Mouse (Mus musculus): ENCODE measurements around the gene Zcchc14. TPM values are rescaled to one million over a fixed set of nuclear protein-coding genes. Genes with fewer than 3 reads are reported as not detected.
A peak's percentile ranks its signal among the peaks of the same experiment; 100 is the strongest.

The Zcchc14 gene
- polyA plus RNA-seq, 1 experiment = 34.3 TPM

DNA sequence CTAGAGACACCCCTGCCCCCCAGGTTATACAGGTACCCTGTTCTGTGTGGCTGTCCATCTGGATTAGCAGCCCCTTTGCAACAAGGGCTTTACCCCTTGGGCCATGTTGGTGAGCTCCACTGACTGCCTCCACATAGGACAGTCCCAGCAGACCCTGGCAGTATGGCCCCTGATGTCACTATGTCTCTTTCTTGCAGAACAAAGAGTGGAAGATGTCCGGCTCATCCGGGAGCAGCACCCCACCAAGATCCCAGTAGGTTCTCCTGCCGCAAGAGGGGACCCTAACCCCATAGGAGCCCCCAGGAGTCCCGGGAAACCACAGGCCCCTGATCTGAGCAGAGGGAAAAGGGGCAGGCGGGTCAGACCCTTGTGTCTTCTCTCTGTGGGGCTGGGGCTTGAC lies 59.4 kb downstream of the Zcchc14 start:
- Histone ChIP-seq H3K4me1 (ENCODE audit: control insufficient read depth, insufficient read depth, low read length) (peaks cover 12% of the 10 kb centered on the region), H3K4me3 (ENCODE audit: insufficient read depth, low read length) (no peak overlapping the region), H3K27ac (ENCODE audit: insufficient read depth, low read length) (no peak overlapping the region)
- TF ChIP-seq CTCF (IDR thresholded peaks at IDR 0.05; ENCODE audit: extremely low read depth, insufficient read depth, low read length) (no peak), POLR2A (IDR thresholded peaks at IDR 0.05; ENCODE audit: extremely low read depth, insufficient read depth, low read length) (no peak)

DNA sequence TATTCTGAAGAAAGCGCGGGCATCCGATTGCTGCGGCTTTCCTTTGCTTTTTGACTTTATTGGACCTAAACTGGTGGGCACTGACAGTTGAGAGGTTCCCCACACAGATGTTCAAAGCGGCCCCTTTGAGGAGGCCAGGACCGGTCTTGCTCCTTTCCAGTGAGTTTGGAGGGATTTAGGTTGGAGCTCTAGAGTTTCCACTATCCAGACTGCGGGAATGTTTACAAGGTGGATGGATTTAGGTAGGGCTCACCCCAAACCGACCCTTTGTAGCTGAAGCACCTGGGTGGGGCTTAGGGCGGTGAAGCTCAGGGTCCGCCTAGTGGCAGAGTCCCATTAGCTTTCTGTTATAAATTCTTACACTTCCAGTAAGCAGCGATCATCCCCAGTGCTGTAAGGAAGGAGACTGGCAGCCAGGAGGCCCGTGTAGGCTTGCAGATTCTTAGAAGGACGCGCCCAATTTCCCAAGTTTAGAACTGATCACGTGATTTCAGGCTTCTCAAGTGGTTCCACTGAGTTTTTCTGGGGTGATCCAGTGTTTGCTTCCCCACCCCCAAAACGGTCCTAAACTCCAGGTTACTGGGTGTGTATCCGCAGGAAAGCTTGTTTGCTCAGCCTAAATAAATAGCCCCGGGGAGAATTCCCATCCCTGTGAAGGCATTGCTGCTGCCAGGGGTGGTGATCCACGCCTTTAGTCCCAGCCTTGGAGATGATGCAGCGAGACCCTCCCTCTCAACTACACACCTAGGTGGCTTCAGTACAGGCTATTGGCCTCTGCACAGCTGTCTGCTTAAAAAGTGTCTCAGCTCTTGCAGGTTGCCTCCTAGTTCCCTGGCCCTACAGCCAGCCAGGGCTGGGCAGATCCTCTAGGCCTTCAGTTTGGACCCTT lies 61.3 kb downstream of the Zcchc14 start:
- no peak for TF ChIP-seq CTCF (IDR thresholded peaks at IDR 0.05; ENCODE audit: extremely low read depth, insufficient read depth, low read length)
- peak overlapping the region; percentile 33 for H3K4me3 ChIP-seq (ENCODE audit: insufficient read depth, low read length)
- H3K4me1 ChIP-seq (ENCODE audit: control insufficient read depth, insufficient read depth, low read length) = peaks cover 12% of the 10 kb centered on the region
- no peak overlapping the region for H3K27ac ChIP-seq (ENCODE audit: insufficient read depth, low read length)

DNA sequence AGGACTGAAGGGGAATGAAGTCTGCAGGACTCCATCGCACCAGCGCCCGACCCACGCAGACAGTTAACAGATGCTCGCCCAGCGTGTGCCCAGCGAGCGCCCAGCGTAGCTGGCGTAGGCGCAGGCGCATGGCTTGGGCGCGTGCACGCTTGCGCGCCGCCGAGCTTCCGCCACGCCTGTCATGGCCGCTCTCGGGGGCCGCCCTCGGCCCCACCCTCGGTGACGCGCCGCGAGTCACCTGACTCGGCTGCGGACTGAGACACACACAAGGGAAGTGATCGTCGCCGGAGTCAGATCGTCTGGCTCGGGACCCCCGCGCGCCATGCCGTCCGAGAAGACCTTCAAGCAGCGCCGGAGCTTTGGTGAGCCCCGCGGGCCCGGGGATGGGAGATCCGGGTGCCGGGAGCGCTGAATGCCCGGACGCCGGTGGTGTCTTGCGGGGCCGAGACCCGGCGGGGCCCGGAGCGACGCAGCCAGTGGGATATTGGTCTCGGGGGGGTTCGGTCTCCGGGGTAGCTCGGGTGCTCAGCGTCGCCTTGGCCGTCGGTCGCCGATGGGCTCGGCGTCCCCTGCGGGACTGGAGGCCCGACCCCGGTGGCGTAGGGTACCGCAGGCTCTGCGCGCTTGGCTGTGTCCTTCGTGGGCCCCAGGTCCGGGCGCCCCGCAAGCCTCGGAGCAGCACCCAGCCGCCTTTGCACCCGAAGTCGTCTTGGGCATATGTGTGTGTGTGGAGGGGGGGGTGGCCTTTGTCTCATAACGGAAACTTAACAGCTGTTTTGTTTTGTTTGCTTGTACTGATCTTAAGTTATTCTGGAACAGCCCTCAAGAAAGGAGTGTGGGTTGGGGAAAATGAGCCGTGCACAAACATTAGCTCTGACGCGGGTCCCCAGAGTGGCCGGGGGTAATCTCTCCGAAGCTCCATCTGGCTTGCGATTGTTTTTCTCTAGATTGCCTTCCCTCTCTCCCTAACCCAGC lies 62.2 kb downstream of the Zcchc14 start, which contains the start of gene Map1lc3b:
TSS of gene Map1lc3b (plus strand) at position 159 of the 975 bp plus-strand sequence.
- H3K27ac ChIP-seq (ENCODE audit: insufficient read depth, low read length) = peak within 1 kb of the TSS; percentile 32
- peaks cover 12% of the 10 kb centered on the region for H3K4me1 ChIP-seq (ENCODE audit: control insufficient read depth, insufficient read depth, low read length)
- H3K4me3 ChIP-seq (ENCODE audit: insufficient read depth, low read length) = peak within 1 kb of the TSS; percentile 33
- no peak for TF ChIP-seq CTCF (IDR thresholded peaks at IDR 0.05; ENCODE audit: extremely low read depth, insufficient read depth, low read length)
- peak; percentile 60 for TF ChIP-seq POLR2A (IDR thresholded peaks at IDR 0.05; ENCODE audit: extremely low read depth, insufficient read depth, low read length)

DNA sequence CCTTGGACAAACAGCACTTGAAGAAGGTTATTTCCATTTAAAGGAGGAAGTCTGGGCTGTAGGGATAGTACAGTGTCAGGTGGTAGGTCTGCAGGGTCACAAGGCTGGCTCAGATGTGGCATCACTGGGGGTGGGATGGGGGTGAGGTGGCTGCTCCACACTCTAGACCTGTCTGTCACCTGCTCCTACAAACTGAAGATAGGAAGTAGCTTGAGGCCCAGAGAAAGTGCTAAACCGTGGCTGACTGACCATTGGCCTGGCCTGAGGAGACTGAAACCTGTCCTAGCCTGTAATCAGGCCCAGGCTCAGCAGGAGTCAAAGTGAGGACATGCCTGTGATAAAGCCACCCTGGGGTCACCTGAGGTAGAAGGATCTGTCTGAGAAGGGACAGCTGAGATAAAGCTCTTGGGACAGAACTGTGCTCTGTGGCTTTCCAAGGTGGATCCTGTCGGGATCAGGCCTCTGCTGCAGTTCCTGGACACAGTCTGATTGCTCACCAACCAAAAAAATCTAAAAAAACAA lies 63.4 kb downstream of the Zcchc14 start:
- Histone ChIP-seq H3K4me1 (ENCODE audit: control insufficient read depth, insufficient read depth, low read length) (peaks cover 12% of the 10 kb centered on the region), H3K4me3 (ENCODE audit: insufficient read depth, low read length) (no peak overlapping the region), H3K27ac (ENCODE audit: insufficient read depth, low read length) (no peak overlapping the region)
- no peak for TF ChIP-seq POLR2A (IDR thresholded peaks at IDR 0.05; ENCODE audit: extremely low read depth, insufficient read depth, low read length)
- no peak for TF ChIP-seq CTCF (IDR thresholded peaks at IDR 0.05; ENCODE audit: extremely low read depth, insufficient read depth, low read length)

DNA sequence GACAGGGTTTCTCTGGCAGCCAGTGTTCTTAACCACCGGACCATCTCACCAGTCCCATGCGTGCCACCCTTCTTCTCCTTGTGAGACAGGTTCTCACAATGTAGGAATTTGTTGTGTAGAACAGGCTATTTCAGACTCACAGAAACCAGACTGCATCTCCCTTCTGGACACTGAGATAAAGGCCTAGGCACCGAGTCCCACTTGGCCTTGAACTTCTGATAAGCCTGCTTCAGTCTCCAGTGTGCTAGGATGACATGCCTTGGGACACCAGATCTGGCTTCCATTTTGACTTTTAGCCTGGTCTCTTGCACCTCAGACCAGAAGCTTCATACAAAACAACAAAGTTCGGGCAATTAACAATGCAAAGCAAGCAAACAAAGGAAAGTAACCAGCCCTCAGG lies 64.0 kb downstream of the Zcchc14 start:
- no peak overlapping the region for H3K4me3 ChIP-seq (ENCODE audit: insufficient read depth, low read length)
- TF ChIP-seq POLR2A (IDR thresholded peaks at IDR 0.05; ENCODE audit: extremely low read depth, insufficient read depth, low read length) = no peak
- H3K27ac ChIP-seq (ENCODE audit: insufficient read depth, low read length) = no peak overlapping the region
- H3K4me1 ChIP-seq (ENCODE audit: control insufficient read depth, insufficient read depth, low read length) = peaks cover 12% of the 10 kb centered on the region

DNA sequence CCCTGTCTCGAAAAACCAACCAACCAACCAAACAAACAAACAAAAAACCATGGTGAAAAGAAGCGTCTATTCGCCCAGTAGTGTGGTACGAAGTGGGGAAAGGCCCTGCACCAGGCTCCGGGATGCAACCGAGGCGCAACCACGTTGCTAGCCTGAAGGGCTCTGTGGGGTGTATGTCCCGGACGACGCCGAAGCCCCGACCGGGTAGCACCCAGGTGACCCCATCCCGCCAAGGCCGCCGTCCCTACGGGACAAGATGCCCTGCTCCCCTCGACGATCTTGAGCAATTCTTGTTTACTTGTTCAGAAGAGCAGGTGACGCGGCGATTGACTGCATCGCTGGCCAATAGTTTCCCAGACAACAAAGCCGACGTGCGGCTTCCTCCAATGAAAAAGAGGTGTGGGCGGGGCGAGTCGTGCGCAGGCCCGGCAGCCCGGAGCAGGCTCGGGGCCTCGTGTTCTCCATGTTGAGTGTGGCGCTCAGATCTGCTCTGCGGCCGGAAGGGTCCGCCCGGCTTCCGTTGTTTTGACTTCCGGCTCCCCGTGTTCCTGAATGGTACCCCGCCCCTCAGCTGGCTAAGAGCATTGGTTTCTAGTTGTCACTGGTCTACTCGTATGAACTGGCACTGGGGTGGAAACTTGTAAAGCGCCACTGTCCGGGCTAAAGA lies 67.4 kb downstream of the Zcchc14 start:
- TF ChIP-seq POLR2A (IDR thresholded peaks at IDR 0.05; ENCODE audit: extremely low read depth, insufficient read depth, low read length) (peak; percentile 98), CTCF (IDR thresholded peaks at IDR 0.05; ENCODE audit: extremely low read depth, insufficient read depth, low read length) (no peak)
- Histone ChIP-seq H3K4me3 (ENCODE audit: insufficient read depth, low read length) (peak overlapping the region; percentile 47), H3K4me1 (ENCODE audit: control insufficient read depth, insufficient read depth, low read length) (no peaks in the 10 kb centered on the region), H3K27ac (ENCODE audit: insufficient read depth, low read length) (peak overlapping the region; percentile 92)

DNA sequence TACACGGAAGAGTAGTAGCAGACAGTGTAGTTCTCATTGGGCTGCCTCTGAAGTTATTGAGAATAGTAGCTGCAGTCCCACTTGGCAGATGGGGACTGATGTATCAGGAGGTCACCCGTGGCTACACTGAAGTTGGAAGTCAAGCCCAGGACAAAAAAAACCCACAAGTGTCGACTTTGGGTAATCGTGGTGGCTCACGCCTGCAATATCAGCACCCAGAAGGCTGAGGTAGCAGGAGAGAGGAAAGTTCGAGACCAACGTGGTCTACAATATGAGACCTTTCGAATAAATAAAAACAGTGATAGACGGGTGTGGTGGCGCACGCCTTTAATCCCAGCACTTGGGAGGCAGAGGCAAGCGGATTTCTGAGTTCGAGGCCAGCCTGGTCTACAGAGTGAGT lies 68.0 kb downstream of the Zcchc14 start:
- TF ChIP-seq POLR2A (IDR thresholded peaks at IDR 0.05; ENCODE audit: extremely low read depth, insufficient read depth, low read length) (no peak), CTCF (IDR thresholded peaks at IDR 0.05; ENCODE audit: extremely low read depth, insufficient read depth, low read length) (no peak)
- Histone ChIP-seq H3K4me3 (ENCODE audit: insufficient read depth, low read length) (peak overlapping the region; percentile 47), H3K27ac (ENCODE audit: insufficient read depth, low read length) (no peak overlapping the region), H3K4me1 (ENCODE audit: control insufficient read depth, insufficient read depth, low read length) (no peaks in the 10 kb centered on the region)

DNA sequence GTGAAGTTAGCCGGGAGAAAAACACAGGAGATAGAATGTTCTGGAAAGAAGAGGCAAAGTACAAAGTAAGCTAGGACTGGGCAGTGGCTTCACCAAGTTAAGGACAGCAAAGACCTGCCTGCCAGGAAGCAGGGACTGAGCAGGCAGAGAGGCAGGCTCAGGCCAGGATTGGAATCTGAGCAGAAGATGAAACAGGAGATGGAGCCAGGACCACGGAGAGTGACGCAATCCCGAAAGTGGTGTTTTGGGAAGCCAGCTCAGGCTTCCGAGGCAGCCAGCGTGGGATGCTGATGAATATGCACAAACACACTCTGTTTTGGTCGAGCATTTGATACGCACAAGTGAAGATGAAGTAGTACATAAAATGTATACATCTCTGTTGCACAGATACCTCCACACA lies 69.0 kb downstream of the Zcchc14 start:
- Histone ChIP-seq H3K4me3 (ENCODE audit: insufficient read depth, low read length) (no peak overlapping the region), H3K4me1 (ENCODE audit: control insufficient read depth, insufficient read depth, low read length) (no peaks in the 10 kb centered on the region), H3K27ac (ENCODE audit: insufficient read depth, low read length) (no peak overlapping the region)
- TF ChIP-seq CTCF (IDR thresholded peaks at IDR 0.05; ENCODE audit: extremely low read depth, insufficient read depth, low read length) = no peak
- TF ChIP-seq POLR2A (IDR thresholded peaks at IDR 0.05; ENCODE audit: extremely low read depth, insufficient read depth, low read length) = no peak

DNA sequence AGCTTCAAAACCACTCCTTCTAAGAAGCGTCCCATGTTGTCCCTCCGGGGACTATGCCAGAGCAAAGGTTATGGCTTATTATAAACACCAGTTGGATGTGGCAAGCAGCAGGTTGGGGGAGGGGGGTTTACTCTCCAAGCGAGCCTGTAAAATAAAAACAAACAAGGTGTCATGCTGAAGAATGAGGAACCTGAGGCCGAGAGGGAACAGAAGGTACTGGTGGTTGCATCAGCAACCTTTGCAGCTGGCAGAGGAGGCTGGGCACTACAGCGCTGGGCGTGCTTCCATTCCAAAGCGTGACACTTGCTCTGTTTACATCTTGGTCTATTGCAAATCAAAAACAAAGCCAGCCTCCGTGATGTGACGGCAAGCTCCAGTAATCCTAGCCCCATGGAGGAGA lies 72.2 kb downstream of the Zcchc14 start:
- Histone ChIP-seq H3K4me3 (ENCODE audit: insufficient read depth, low read length) (no peak overlapping the region), H3K27ac (ENCODE audit: insufficient read depth, low read length) (no peak overlapping the region), H3K4me1 (ENCODE audit: control insufficient read depth, insufficient read depth, low read length) (no peaks in the 10 kb centered on the region)
- TF ChIP-seq CTCF (IDR thresholded peaks at IDR 0.05; ENCODE audit: extremely low read depth, insufficient read depth, low read length) = no peak

Measured in cortical plate, adult 2 months (tissue).